Mouse (Mus musculus) Patski (cell line): ENCODE results near the gene Bend7. TPM values are rescaled to one million over a fixed set of nuclear protein-coding genes. Genes with fewer than 3 reads are reported as not detected.
A peak's percentile ranks its signal among the peaks of the same experiment; 100 is the strongest.

Source experiments
- ATAC-seq: fragments of 100-300 bp; one replicate; pipeline ENCODE4 v1.8.0; 2021
- CTCF ChIA-PET: fragments of 350-600 bp; sonication (Branson Sonifier 250); formaldehyde crosslinking; loops from one replicate; lab custom pipeline; 2022; ENCODE audit warnings: inconsistent platforms; lab: Charles Lee
- POLR2A ChIA-PET: fragments of 350-600 bp; sonication (Branson Sonifier 250); formaldehyde crosslinking; loops from one replicate; lab custom pipeline; 2022; ENCODE audit warnings: antibody characterized with exemption, inconsistent platforms; lab: Charles Lee
- DNase-seq: peaks from one replicate; pipeline ENCODE4 v3.0.0-alpha.2; 2011; ENCODE audit warnings: low read depth, low spot score
- H3K27me3 ChIP-seq: fragments of 371-371 bp; one replicate; pipeline ENCODE4 v1.5.1; 2021
- CTCF ChIP-seq: fragments of 100-300 bp; IDR thresholded peaks from one replicate; pipeline ENCODE4 v1.5.1; 2021
- in situ Hi-C: fragments of 300-500 bp; cut with MboI; formaldehyde crosslinking; loops from 3 replicates; pipeline ENCODE4 v1.11.1; 2018; ENCODE audit warnings: low pct_unique_long_range_greater_than_20kb, mixed read lengths
- polyA plus RNA-seq: library from polyadenylated mRNA; unstranded; gene quantifications from one replicate; pipeline ENCODE4 v1.2.3, GENCODE M21; 2021

The Bend7 gene
- polyA plus RNA-seq, 1 experiment from 2014 or later: 5.6 TPM

GRCm38 (mm10) chr2:4820230-4820629 is 102.6 kb downstream of the Bend7 start:
- ChIA-PET POLR2A (no interaction called here), CTCF (no interaction called here)
- DNase-seq (peak; percentile 30), ATAC-seq (peak; percentile 78)
- in situ Hi-C loops: no loop called here
- TF ChIP-seq CTCF: no peak
- no peaks in the 10 kb centered on the region for H3K27me3 ChIP-seq

GRCm38 (mm10) chr2:4824067-4824466 is 106.4 kb downstream of the Bend7 start:
- in situ Hi-C loops: no loop called here
- ChIA-PET POLR2A (no interaction called here), CTCF (no interaction called here)
- H3K27me3 ChIP-seq: no peaks in the 10 kb centered on the region
- DNase-seq (no peak), ATAC-seq (no peak)
- TF ChIP-seq CTCF: no peak

GRCm38 (mm10) chr2:4828032-4828431 is 110.4 kb downstream of the Bend7 start:
- POLR2A ChIA-PET: no interaction called here

GRCm38 (mm10) chr2:4828446-4828997 is 110.9 kb downstream of the Bend7 start:
- ChIA-PET POLR2A (no interaction called here), CTCF (no interaction called here)
- no peak for DNase-seq
- no peak for TF ChIP-seq CTCF
- in situ Hi-C loops: no loop called here
- ATAC-seq: no peak
- no peaks in the 10 kb centered on the region for H3K27me3 ChIP-seq

More at GRCm38 (mm10) chr2:4828032-4828431, 110.4 kb downstream of the Bend7 start:
- DNase-seq: no peak
- in situ Hi-C loops: no loop called here
- CTCF ChIA-PET: no interaction called here
- TF ChIP-seq CTCF: no peak
- no peaks in the 10 kb centered on the region for H3K27me3 ChIP-seq
- ATAC-seq: no peak

- ChIA-PET CTCF (no interaction called here), POLR2A (no interaction called here)
- no peaks in the 10 kb centered on the region for H3K27me3 ChIP-seq
- ATAC-seq (no peak), DNase-seq (no peak)
- in situ Hi-C loops: no loop called here
- no peak for TF ChIP-seq CTCF
Observed at GRCm38 (mm10) chr2:4829007-4829406, 111.4 kb downstream of the Bend7 start.

- ATAC-seq (no peak), DNase-seq (no peak)
- ChIA-PET CTCF (interaction anchor here (0.6 kb wide), 1 partner anchor 14 kb away, joined by 3 read pairs; no protein-coding TSS in a partner anchor), POLR2A (no interaction called here)
- H3K27me3 ChIP-seq: peaks cover 2% of the 10 kb centered on the region
- TF ChIP-seq CTCF: no peak
- in situ Hi-C loops: no loop called here
Observed at GRCm38 (mm10) chr2:4829489-4830065, 111.9 kb downstream of the Bend7 start.

GRCm38 (mm10) chr2:4831493-4831892 is 113.9 kb downstream of the Bend7 start:
- CTCF ChIA-PET: no interaction called here
- DNase-seq (no peak), ATAC-seq (no peak)
- in situ Hi-C loops: no loop called here
- peaks cover 6% of the 10 kb centered on the region for H3K27me3 ChIP-seq
- POLR2A ChIA-PET: no interaction called here
- no peak for TF ChIP-seq CTCF

- DNase-seq: no peak
- no peak for ATAC-seq
- ChIA-PET POLR2A (no interaction called here), CTCF (no interaction called here)
- no peak for TF ChIP-seq CTCF
- in situ Hi-C loops: no loop called here
- H3K27me3 ChIP-seq: peaks cover 9% of the 10 kb centered on the region
Observed at GRCm38 (mm10) chr2:4832166-4832565, 114.5 kb downstream of the Bend7 start.

GRCm38 (mm10) chr2:4849449-4849848 is 131.8 kb downstream of the Bend7 start:
- no peak for ATAC-seq
- in situ Hi-C loops: no loop called here
- no peak for DNase-seq
- POLR2A ChIA-PET: no interaction called here
- TF ChIP-seq CTCF: no peak
- H3K27me3 ChIP-seq: no peaks in the 10 kb centered on the region
- CTCF ChIA-PET: no interaction called here

Other genes with a start within 250 kb of the Bend7 start
- 34.5 TPM for gene Prpf18, start 65.7 kb upstream of the Bend7 start, polyA plus RNA-seq
- 46.6 TPM for gene Sephs1, start 163.7 kb downstream of the Bend7 start, polyA plus RNA-seq
- 57.0 TPM for gene Phyh, start 201.2 kb downstream of the Bend7 start, polyA plus RNA-seq